Mouse (Mus musculus) lung, postnatal 4 days (tissue): ENCODE measurements around the gene Tbccd1.
"Not testable (repeated sequence)": the region's sequence is repeated elsewhere in the genome, so short reads cannot be mapped to it uniquely, and the experiment has no call there.

Experiments used
- DNase-seq, 2 experiments: peaks; one replicate each; pipeline ENCODE4 v3.0.0; 2021

The Tbccd1 gene

DNA sequence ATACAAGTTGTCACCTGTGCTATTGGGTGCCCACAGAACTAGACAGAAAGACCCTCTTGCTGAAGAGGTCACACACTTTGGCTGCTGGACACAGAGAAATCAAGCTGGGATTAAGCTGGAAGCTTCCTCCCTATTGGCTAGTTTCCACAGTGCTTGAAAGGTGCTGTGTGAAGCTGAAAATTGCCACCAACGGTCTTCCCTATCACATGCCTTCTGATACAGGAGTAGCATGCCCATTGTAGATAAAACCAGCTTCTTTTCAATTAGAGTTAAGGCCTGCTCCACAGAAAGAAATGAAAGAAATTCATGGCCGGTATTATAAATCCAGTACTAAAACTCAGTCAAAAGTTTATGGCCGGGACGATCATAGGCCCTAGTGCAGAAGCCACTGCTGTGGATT lies 4.8 kb downstream of the Tbccd1 start:
- no peak for DNase-seq

DNA sequence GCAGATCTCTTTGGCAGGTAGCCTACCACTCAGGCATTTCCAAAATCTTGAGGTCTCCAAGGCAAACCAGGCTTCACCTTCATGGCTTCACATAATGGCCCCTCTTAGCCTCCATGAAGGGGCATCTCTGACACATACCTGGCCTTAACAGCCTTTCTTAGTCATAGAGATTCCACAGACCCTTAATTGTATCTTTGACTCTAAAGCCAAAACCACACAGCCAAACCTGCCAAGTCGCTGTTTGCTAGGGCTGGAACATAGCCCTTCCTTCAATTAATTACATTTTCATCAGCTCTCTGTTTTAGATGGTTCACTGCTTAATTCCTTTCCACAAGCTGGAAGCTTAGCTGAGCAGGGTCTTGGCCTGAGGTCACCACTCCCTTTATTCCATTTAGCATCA lies 9.1 kb downstream of the Tbccd1 start:
- DNase-seq, result no peak

DNA sequence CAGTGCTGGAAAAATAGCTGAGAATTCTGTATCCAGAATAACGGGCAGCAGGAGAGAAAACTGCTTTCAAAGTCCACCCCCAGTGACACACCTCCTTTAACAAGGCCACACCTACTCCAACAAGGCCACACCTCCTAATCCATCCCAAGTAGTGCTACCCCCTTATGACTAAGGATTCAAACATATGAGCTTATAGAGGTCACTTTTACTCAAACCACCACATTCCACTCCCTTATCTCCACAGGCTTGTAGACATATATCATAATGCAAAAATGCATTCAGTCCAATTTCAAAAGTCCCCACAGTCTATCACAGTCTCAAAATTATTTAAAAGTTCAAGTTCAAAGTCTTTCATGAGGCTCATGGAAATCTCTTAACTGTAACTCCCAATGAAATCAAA lies 9.8 kb downstream of the Tbccd1 start:
- DNase-seq, result no peak

DNA sequence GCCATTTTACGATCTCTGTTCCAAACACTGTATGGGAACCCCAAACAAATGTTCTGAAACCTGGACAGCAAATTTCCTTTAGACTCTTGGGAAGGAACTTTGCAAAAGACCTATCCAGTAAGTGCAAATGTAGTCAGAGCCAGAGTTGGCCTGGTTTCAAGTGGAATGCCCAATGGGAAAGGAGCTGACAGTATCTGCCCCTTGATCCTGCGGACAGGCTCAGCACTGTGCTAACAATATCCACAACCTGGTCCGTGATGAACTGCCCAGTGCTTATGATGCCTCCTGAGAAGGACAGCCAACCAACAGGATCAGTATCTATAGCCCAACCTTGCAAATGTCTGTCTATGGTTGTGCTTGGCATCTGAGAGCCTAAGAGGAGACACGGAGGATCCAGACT lies 12.0 kb downstream of the Tbccd1 start:
- DNase-seq, result no peak

- no peak for DNase-seq
Measured at GRCm38 (mm10) chr16:22844834-22845233, 12.6 kb downstream of the Tbccd1 start.

DNA sequence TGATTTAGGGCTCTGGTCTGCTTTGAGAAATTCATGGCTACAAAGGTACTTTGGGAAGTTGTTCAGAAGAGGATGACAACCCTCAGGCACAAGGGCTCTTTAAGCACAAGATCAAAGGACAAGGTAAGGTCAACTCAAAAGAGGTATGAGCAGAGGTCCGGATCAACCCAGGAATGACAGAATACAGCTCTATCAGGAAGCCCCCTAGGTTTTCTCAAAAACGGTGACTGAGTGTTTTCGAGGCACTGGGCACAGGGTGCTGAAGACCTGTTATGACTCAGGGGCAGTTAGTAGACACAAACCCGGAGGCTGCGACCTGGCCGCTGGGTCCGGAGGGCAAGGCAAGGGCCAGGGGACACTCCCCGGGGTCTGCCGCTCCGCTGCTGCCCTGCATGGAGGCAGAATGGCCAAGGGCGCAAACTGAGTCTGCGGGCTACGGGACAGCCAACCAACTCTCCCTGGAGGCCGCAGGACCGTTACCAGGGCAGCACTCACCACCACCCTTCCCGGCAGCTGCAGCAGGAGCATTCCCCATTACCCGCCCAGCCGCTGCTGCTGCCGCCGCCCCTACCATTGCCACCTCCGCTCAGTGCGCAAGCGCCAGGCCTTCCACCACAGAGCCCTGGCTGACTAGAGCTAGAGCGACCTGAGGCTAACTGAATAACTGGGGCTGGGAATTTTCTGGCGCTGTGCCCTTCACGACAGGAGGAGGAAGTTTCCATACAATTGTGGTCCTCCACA lies 13.2 kb downstream of the Tbccd1 start:
- peak; percentile 84 to 90 for DNase-seq

DNA sequence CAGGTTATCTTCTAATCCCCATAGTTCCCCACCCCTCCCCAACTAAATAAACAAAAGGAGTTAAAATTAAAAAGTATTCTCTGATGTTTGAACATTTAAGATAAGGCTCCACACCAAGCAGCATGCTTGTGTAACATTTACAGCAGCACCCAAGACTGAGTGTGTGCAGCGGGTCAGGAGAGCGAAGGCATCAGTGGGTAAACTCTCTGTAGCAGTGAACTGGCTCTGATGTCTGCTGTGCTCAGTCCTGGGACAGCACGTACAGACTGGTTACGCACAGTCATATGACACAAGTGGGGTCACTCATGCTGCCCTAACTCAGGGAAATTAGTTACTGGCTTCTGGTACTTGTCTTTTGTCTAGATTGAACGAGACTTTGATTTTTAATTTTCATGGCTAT lies 14.6 kb downstream of the Tbccd1 start:
- DNase-seq, result no peak

DNA sequence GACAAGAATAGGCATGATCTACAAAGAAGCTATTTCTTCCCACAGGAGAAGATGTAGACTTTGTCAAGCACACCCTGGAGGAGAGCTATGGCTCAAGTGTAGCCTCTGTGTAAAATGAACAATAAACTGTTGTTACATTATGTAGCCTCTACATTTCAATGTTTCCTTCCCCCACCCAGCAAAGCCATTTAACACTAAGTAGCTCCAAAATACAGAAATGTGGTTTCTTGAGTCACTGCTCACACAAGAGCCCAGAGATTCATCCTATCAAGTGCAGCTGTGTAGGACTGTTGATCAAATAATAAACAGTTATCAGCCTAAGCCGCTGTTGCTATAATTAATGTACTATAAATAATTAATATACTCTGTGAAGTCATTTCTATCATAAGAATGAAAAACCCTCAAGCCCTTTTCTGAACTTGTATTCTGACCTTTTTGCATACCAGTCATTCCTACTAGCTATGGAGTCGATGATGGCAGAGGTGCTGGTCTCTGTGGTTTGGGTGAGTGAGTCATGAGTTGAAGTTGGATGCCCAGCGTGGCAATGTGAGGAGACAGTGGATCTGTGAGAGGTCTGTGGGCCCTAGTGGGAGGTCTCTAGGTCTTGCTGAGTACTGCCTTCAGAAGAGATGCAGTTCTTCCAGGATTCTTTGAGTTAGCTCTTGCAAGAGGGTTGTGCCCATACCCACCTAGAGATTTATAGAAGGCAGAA lies 18.2 kb downstream of the Tbccd1 start:
- no peak for DNase-seq

DNA sequence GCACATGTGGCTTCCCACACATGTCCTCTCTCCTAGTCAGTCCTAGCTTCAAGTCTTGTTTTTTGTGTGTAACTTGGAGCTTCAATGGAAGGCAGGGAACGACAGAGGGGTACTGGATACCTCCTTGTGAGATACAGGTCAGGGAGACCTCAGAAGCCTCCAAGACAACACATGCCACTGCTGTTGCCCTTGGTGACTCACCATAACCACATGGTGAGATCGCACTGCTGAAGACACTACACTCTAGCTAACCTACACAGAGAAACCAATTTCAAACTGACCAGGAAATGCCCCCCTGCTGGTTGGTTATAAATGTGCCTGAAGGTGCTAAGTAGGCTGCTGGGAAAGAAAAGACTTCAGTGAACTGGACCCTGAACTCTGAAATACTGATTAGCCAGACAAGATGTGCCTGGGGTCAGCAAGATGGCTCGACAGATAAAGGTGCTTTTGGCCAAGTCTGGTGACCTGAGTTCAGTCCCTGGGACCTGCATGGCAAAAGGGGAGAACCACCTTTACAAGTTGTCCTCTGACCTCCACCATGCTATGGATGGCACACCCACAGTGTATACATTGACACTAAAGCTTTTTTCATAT lies 24.4 kb downstream of the Tbccd1 start:
- DNase-seq, result no peak

DNA sequence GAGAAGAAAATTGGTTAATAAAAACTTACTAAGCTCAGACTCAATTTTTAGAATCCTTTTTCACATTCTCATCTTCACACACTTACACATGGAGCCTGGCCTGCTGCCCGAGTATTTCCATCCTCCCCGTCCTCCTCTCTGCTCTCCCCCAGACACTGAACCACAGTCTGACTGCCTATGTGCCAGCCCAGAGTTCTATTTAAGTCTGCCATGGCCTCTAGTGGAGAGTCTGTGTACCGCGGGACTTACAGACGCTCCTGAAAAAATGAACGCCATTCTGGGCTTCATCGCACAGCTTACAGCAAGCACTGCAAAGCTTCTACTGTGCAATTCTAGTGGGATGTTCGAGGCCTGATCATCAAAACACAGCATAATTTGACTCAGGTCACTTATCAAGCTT lies 36.7 kb downstream of the Tbccd1 start:
- DNase-seq, result no peak

- no peak for DNase-seq
Measured at GRCm38 (mm10) chr16:22811477-22811876, 46.0 kb downstream of the Tbccd1 start, which contains the start of gene Crygs. Crygs (minus strand) TSS chr16:22811577.

- DNase-seq, result peak in 1 of 2 experiments; percentile 60
Measured at GRCm38 (mm10) chr16:22807468-22808070, 49.9 kb downstream of the Tbccd1 start.

DNA sequence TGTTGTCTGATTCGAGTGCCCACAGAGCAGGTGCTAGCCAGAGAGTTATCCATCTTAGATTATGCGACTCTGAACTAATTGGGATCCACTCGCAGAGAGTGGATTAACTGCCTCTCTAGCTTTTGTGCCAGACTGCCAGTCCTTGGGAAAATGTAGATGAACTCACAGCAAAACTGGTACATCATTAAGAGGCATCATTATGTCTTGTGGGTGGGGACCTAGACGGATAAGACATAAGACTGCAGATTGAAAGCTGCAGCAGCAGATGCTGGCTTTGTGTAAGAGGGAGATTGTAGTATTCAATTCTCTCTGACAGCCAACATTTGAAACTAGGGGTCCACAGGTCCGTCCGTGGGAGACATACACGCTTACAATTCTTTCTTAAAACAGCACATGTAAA lies 54.7 kb downstream of the Tbccd1 start:
- no peak for DNase-seq

- DNase-seq, result no peak
Measured at GRCm38 (mm10) chr16:22800849-22801109, 56.7 kb downstream of the Tbccd1 start.

DNA sequence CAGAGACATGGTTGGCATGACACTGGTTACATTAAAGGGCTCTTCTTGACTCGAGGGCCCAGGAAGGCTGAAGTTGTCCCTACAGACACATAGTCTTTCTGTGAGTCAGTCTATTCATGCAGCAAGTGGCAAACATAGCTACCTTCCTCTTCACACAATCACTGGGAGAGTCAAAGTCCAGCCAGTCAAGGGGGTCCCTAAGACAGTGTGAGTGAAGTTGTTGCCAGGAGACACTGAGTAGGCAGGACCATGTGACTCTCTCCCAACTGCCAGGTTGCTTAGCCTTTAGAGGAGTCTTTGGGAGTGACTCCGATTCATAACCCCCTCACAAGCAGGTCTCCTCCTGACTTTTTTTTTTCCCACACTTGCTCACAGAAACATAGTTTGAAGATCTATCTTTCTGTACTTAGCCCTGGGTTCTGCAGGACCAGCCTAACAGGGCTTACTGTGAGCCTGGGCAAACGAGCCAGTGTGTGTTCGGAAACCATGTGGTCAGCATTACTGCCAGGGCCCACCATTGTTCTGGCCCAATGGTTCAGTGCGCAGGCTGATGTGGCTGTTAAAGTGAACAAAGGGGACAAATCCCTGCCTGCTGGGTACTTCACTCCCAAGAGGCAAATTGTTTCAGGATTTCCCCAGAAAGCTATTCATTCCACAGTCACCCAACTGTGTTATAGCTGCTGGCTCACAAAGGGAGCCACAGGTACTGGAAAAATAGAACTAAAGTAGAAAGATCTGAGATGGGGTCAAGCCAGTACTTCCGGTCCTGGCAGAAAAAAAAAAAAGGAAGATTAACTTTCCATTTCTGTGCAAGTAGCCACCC lies 57.2 kb downstream of the Tbccd1 start:
- DNase-seq, result no peak

GRCm38 (mm10) chr16:22798520-22798919 lies 58.9 kb downstream of the Tbccd1 start:
- DNase-seq, result no peak

- no peak for DNase-seq
Measured at GRCm38 (mm10) chr16:22797521-22797920, 59.9 kb downstream of the Tbccd1 start.

DNA sequence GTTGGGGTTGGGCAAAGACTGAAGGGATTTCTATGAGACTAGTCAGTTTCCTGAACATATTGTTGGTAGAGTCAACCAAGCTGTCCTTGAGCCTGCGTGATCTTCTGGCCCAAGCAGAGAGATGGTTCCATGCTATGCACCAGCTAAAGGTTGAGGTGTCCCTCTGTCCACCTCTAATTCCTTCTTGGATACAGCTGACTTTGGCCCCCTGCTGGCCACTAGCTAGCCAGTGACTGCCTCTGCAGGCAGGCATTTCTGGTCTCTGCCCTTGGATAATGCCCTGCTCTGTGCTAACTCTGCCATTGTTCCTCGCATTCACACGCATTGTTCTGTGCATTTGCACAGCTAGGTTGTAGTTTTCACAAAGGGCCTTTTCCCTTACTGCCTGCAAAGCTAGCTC lies 62.0 kb downstream of the Tbccd1 start:
- DNase-seq, result no peak

DNA sequence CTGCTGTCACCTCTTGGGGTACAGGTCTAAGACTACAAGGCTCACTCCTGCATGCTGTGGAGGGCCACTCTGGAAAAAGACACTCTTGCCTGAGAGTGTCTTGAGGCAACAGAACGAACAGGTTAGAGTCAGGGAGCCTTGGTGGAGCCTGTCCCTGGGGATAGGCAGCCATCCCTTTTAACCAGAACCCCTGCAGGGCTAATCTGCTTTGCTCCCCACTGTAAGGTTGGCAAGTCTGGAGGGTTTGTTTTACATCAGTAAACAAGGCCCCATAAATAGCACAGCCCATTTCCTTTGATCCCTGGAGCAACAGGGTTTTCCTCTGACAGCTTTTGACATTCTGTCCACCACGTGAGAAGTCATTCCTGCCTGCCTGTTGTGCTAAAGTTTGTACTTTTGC lies 66.2 kb downstream of the Tbccd1 start:
- DNase-seq, result no peak

DNA sequence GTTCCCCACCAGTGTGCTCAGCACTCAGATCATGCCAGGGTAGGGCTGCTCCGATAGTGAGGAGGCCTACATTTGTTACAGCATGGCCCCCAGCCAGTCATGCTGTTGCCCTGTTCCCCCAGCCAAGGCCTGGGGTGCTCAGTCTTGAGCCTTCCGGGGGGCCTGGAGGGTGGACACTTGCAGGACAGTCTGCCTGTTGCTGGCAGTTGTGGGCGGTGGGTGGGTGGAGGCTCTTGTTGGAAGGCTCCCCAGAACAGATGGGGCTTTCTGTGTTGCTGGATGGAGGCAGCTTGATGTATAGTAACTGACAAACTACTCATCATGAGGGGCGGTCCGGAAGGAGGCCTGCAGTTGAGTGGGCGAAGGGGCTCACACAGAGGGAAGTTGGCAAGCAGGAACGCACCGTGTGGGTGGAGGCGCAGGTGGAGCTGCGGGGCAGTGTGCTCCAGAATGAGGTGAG lies 67.5 kb downstream of the Tbccd1 start:
- peak in 1 of 2 experiments; percentile 7 for DNase-seq

DNA sequence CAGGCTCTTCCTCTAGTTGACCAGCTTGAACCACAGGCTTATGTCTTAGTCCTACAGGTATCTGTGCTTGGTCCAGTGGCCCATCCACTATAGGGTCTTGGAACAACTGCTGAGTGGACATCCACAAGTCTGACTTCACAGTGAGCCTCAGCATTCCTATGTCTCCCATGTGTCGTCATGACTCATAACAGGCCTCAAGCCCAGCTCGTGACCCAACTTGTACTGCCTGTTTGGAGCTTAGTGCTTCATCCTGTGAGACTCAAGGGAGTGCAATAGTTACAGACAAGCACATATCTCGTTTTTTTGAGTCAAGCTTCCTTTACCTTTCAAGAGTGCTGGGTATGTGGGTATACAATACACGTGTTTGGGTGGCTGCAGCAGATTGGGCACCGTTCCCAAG lies 74.8 kb downstream of the Tbccd1 start:
- no peak for DNase-seq

- DNase-seq, result no peak
Measured at GRCm38 (mm10) chr16:22779228-22779835, 78.1 kb downstream of the Tbccd1 start.

DNA sequence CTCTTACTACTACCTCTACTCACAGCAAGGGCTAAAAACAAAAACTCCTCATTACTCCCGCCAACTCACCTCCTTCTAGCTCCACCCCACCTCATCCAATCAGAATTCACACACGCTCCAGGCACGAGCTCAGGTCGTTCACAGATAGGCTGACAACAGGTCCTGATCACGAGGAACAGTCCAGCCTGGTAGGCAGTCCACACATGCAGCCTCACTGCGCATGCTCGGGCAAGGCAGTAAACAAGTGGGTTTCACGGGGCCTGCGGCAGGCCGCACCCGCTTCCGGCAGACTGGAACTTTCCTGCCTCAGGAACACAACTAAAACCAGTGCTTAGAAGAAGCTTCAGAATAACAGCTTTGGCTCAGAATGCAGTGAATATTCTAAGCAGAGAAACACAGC lies 79.2 kb downstream of the Tbccd1 start:
- DNase-seq, result not testable (repeated sequence)
